Mouse (Mus musculus): ENCODE measurements around the gene Tpgs1. TPM values are rescaled to one million over a fixed set of nuclear protein-coding genes. Genes with fewer than 3 reads are reported as not detected.

Tpgs1 gene
- total and polyA plus RNA-seq, 3 experiments = 42.0 to 58.9 (median 42.8) TPM

GRCm38 (mm10) chr10:79670071-79670888, 1.1 kb downstream of the Tpgs1 start:
- Histone ChIP-seq H3K36me3 (replicated peaks in 1 of 2; ENCODE audit: control insufficient read depth in 1 of 2, insufficient read depth in 1 of 2, low read length in 1 of 2) (peaks cover 5 to 48% of the 10 kb centered on the region in 2 experiments), H3K4me3 (replicated peaks in 1 of 3; ENCODE audit: low read depth in 2 of 3, low read length in 2 of 3, poor library complexity in 1 of 3) (peak overlapping the region; percentile 95 to 97 (median 97)), H3K9me3 (replicated peaks; ENCODE audit: low read length) (no peaks in the 10 kb centered on the region), H3K9ac (ENCODE audit: insufficient read depth, low read depth) (peak overlapping the region; percentile 98), H3K79me2 (replicated peaks; ENCODE audit: control insufficient read depth, extremely low read depth, insufficient read depth, poor library complexity, severe bottlenecking) (peaks cover 11% of the 10 kb centered on the region; the same call in 1 of the 2 replicates), H3K27ac (ENCODE audit: insufficient read depth, low read depth) (peak overlapping the region; percentile 78), H3K4me1 (ENCODE audit: control insufficient read depth in 1 of 2, insufficient read depth in 2 of 2) (peaks cover 23 to 54% of the 10 kb centered on the region in 2 experiments), H3K4me2 (ENCODE audit: insufficient read depth, low read depth, poor library complexity, severe bottlenecking) (peak overlapping the region; percentile 82), H3K27me3 (replicated peaks) (no peaks in the 10 kb centered on the region)
- dilution Hi-C loops (cut with MboI; ENCODE audit: extremely low pct_ligation_motif_present, extremely low pct_unique_long_range_greater_than_20kb, low sequenced_read_pairs) = no loop called here
- DNase-seq (ENCODE audit: extremely low read depth) = peak; percentile 49
- in situ Hi-C loops (cut with MboI; ENCODE audit: low pct_ligation_motif_present, low pct_unique_long_range_greater_than_20kb, low sequenced_read_pairs) = no loop called here
- TF ChIP-seq HCFC1 (IDR thresholded peaks at IDR 0.05; ENCODE audit: low read depth, low read length) (peak; percentile 21; the same call in 1 of the 2 replicates), MAX (IDR thresholded peaks at IDR 0.05; ENCODE audit: low read length) (peak; percentile 66; the same call in 1 of the 2 replicates), SIN3A (IDR thresholded peaks at IDR 0.05; ENCODE audit: low read length) (peak; percentile 28; the same call in 1 of the 2 replicates), MEF2A (IDR thresholded peaks at IDR 0.05; ENCODE audit: borderline replicate concordance, low read depth, low read length) (0 out of 2 replicates have a peak, but pooled peaks have one; percentile 7), NELFE (IDR thresholded peaks at IDR 0.05; ENCODE audit: low read depth, low read length) (peak; percentile 22; the same call in 1 of the 2 replicates), CHD2 (IDR thresholded peaks at IDR 0.05; ENCODE audit: low read length) (no peak), ZMIZ1 (IDR thresholded peaks at IDR 0.05; ENCODE audit: low read depth, low read length) (peak; percentile 42), MAZ (IDR thresholded peaks at IDR 0.05; ENCODE audit: low read depth, low read length) (no peak), TBP (conservative IDR thresholded peaks at IDR 0.05; ENCODE audit: low read depth, low read length) (peak; percentile 56; the same call in 1 of the 2 replicates), TCF12 (IDR thresholded peaks at IDR 0.05; ENCODE audit: low read depth, low read length) (peak; percentile 17), POLR2A (IDR thresholded peaks at IDR 0.05; ENCODE audit: low read depth, low read length) (peak; percentile 51; the same call in 1 of the 2 replicates), MYC (IDR thresholded peaks at IDR 0.05; ENCODE audit: low read depth, low read length) (peak; percentile 60; the same call in 1 of the 2 replicates), ETS1 (conservative IDR thresholded peaks at IDR 0.05; ENCODE audit: low read depth, low read length) (no peak), CHD1 (IDR thresholded peaks at IDR 0.05; ENCODE audit: low read depth, low read length) (no peak), NRF1 (IDR thresholded peaks at IDR 0.05; ENCODE audit: low read depth, low read length) (peak; percentile 38; the same call in 1 of the 2 replicates), IRF4 (IDR thresholded peaks at IDR 0.05; ENCODE audit: low read depth, low read length) (0 out of 2 replicates have a peak, but pooled peaks have one; percentile 13), MXI1 (IDR thresholded peaks at IDR 0.05; ENCODE audit: low read depth, low read length) (peak; percentile 80)
